Mouse (Mus musculus) c-Kit-positive CD71-positive TER-119-negative erythroid progenitor cells, embryonic 14.5 days (primary cell): Measurements from ENCODE around the gene Ak5.

Source experiments
- DNase-seq: peaks from one replicate; pipeline ENCODE4 v3.0.0-alpha.2; 2013; ENCODE audit warnings: low read depth

The Ak5 gene

DNA sequence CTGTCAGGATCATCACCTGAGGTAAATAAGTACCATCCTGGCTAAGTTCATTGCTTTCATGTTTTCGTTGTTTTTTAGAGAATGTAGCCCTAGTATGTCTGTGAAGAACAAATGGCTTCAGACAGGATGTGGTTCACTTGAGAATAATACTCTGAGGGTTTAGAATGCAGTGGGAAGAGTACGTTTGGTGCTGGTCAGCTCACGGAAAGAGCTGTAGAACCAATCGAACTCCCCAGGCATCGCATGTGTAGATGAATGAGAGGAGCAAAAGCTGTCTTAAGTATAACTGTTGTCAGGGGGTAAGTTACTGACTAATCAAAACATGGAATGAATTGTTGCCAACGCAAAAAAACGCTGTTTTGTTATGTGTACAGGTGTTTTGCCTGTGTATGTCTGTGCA is 235.5 kb downstream of the Ak5 start:
- no peak for DNase-seq

DNA sequence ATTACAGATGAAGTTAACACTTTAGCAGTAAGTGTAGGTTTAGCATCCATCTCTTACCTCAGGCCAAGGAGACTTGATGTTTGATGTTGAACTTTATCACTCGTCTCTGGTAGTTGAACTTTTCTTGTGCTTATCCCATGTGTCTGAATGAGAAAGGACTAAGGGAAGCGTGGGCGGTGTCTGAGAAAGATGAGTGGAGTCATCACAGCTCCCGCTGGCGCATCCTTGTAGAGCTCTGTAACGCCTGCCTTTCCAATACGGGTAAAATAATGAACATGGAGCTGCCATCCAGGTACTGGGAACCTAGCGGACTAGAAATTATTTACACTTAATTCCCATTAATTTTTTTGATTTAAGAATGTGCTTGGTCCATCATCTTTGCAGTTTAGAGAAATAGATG is 239.2 kb downstream of the Ak5 start:
- no peak for DNase-seq
